ENCODE assay signal across 13 mouse cellular contexts in the genomic region with DNA sequence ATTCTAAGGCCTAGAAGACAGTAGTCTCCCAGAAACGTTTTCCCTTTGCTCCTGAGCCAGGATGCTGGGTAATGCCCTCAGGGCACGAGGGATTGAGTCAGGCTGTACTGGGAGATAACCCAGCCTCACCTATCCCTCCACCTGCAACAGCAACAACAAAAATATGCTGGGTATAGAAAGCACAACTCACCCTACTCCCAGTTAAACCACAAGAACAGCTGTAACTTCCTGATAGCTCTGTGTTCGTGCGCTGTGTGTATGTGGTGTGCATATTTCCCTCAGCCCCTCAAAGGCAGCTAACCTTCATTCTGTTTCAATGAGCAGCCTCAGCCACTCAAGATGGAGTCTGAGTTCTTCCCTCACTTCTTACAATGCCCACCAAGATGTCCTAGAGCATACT. TPM values are rescaled to one million over a fixed set of nuclear protein-coding genes. Genes with fewer than 3 reads are reported as not detected.
DNase-seq lines count a peak whose midpoint lies in the region; ATAC-seq and TF ChIP-seq lines count a peak whose summit lies in the region.
"Had no signal": no experiment of that assay in that cellular context is flagged by ENCODE, and none has a peak within 500 bp of the region (broad histone marks: within the 10 kb centered on the region; RNA-seq: fewer than 3 reads in every experiment).

No protein-coding gene starts in this region.

- H3K4me3 ChIP-seq in gastrocnemius, adult 2 months, result no peak overlapping the region
- H3K4me3 ChIP-seq in forebrain, embryonic 16.5 days (replicated peaks; ENCODE audit: low read length), result no peak overlapping the region
- H3K4me3 ChIP-seq in forebrain, embryonic 10.5 days, result no peak overlapping the region
- H3K4me3 ChIP-seq: embryonic facial prominence, embryonic 15.5 days had no signal

- H3K36me3 ChIP-seq in forebrain, embryonic 16.5 days (ENCODE audit: control insufficient read depth, insufficient read depth), result peaks cover 12% of the 10 kb centered on the region
- peaks cover 77% of the 10 kb centered on the region for H3K36me3 ChIP-seq in forebrain, embryonic 10.5 days (replicated peaks)

- no peaks in the 10 kb centered on the region for H3K27me3 ChIP-seq in forebrain, embryonic 16.5 days (replicated peaks; ENCODE audit: control insufficient read depth, insufficient read depth, low read length)
- H3K27me3 ChIP-seq in forebrain, embryonic 10.5 days (ENCODE audit: poor library complexity, severe bottlenecking), result no peaks in the 10 kb centered on the region
- H3K27me3 ChIP-seq: embryonic facial prominence, embryonic 15.5 days had no signal

- TF ChIP-seq CTCF in gastrocnemius, adult 2 months (IDR thresholded peaks at IDR 0.05), result no peak

- peak overlapping the region; percentile 96 for H3K27ac ChIP-seq in gastrocnemius, adult 2 months
- H3K27ac ChIP-seq in forebrain, embryonic 16.5 days (ENCODE audit: low read length), result no peak overlapping the region
- no peak overlapping the region for H3K27ac ChIP-seq in forebrain, embryonic 10.5 days
- H3K27ac ChIP-seq: embryonic facial prominence, embryonic 15.5 days had no signal

- peak; percentile 78 for ATAC-seq in megakaryocyte progenitor cell, adult 5-6 weeks (replicated peaks; ENCODE audit: poor library complexity)
- no peak for ATAC-seq in forebrain, embryonic 16.5 days
- ATAC-seq: hindbrain, embryonic 16.5 days had no signal

- H3K4me1 ChIP-seq in forebrain, embryonic 16.5 days (replicated peaks; ENCODE audit: control insufficient read depth, insufficient read depth, low read length), result peaks cover 12% of the 10 kb centered on the region
- peaks cover 34% of the 10 kb centered on the region for H3K4me1 ChIP-seq in forebrain, embryonic 10.5 days

- H3K4me2 ChIP-seq in forebrain, embryonic 16.5 days (ENCODE audit: low read length), result no peak overlapping the region
- H3K4me2 ChIP-seq: embryonic facial prominence, embryonic 15.5 days had no signal

- DNase-seq in gastrocnemius, adult 2 months, result no peak
- no peak for DNase-seq in gastrocnemius, adult 18-20 months (ENCODE audit: low spot score)
- peak; percentile 21 to 26 for DNase-seq in spleen, postnatal 36 days (ENCODE audit: low spot score in 2 of 2)
- no peak for DNase-seq in spleen, postnatal 10 days (ENCODE audit: low spot score in 2 of 2)
- no peak for DNase-seq in forebrain, embryonic 10.5 days (ENCODE audit: extremely low spot score, low spot score)
- no peak for DNase-seq in testis, postnatal 14 days (ENCODE audit: low spot score)
- DNase-seq: cerebellum, postnatal 10 days; lung, postnatal 14 days; right cerebral cortex, adult 18-20 months had no signal

- intact Hi-C loops in gastrocnemius, adult 2 months (cut with DNase I), result no loop called here

- WGBS in forebrain, embryonic 16.5 days, result 86% methylated on average over 4 of the region's 4 CpGs
- WGBS in forebrain, embryonic 10.5 days, result 86% methylated on average over 4 of the region's 4 CpGs

- H3K9me3 ChIP-seq in forebrain, embryonic 16.5 days (ENCODE audit: control insufficient read depth, low read length), result peaks cover 18% of the 10 kb centered on the region
- peaks cover 38% of the 10 kb centered on the region for H3K9me3 ChIP-seq in forebrain, embryonic 10.5 days

- H3K9ac ChIP-seq in forebrain, embryonic 16.5 days (replicated peaks; ENCODE audit: low read depth, low read length), result no peak overlapping the region
- H3K9ac ChIP-seq: embryonic facial prominence, embryonic 15.5 days had no signal

RNA-seq across cellular contexts. Expression of gene Igf2r, which starts 23.7 kb away (rescaled TPM):
- 10 to 100 TPM; 36.9 to 46.7 TPM for total RNA-seq in gastrocnemius, adult 2 months (2021)
- total RNA-seq in gastrocnemius, adult 18-20 months (2021), result 10 to 100 TPM; 42.4 to 43.3 TPM
- total RNA-seq in megakaryocyte progenitor cell, adult 5-6 weeks (2015), result 1.2 and 2.6 TPM in 2 replicates
- 3.0 and 4.1 TPM in 2 replicates for total RNA-seq in megakaryocyte progenitor cell, adult 5-6 weeks (2017)
- 11.9 TPM in 2 replicates for polyA plus RNA-seq in forebrain, embryonic 16.5 days (2015; fragmentation: Nextera tagmentation; extraction: Ambion mirVana)
- polyA plus RNA-seq in forebrain, embryonic 10.5 days (2016; fragmentation: Nextera tagmentation; extraction: Ambion mirVana), result 20.0 and 20.5 TPM in 2 replicates

Comparison
In these comparisons a context has a peak if more than half of its experiments do, and no peak if none do; other contexts are left out.
1. DNase-seq: peak in spleen, postnatal 36 days (2 of 2); none in gastrocnemius, adult 2 months (single experiment), gastrocnemius, adult 18-20 months (single experiment), spleen, postnatal 10 days (0 of 2), forebrain, embryonic 10.5 days (single experiment) and testis, postnatal 14 days (single experiment).
2. RNA of gene Igf2r, which starts 23.7 kb away (total RNA-seq): 36.9 to 46.7 TPM in gastrocnemius, adult 2 months and 42.4 to 43.3 TPM in gastrocnemius, adult 18-20 months; 1.2 to 4.1 TPM in megakaryocyte progenitor cell, adult 5-6 weeks; every median in the first group is over 4 times any median in the second.